ENCODE assay signal across 19 mouse cellular contexts in genomic region chr9:14895237-14895835, GRCm38 (mm10). TPM values are rescaled to one million over a fixed set of nuclear protein-coding genes. Genes with fewer than 3 reads are reported as not detected.
A peak's percentile ranks its signal among the peaks of the same experiment; 100 is the strongest.
DNase-seq lines count a peak whose midpoint lies in the region; ATAC-seq and TF ChIP-seq lines count a peak whose summit lies in the region.
"Had no signal": no experiment of that assay in that cellular context is flagged by ENCODE, and none has a peak within 500 bp of the region (broad histone marks: within the 10 kb centered on the region; RNA-seq: fewer than 3 reads in every experiment).

No protein-coding gene starts in this region.

- H3K4me2 ChIP-seq in forebrain, embryonic 13.5 days: no peak overlapping the region
- H3K4me2 ChIP-seq in forebrain, embryonic 12.5 days: no peak overlapping the region
- H3K4me2 ChIP-seq in kidney, postnatal 0 days (ENCODE audit: low read length): no peak overlapping the region
- H3K4me2 ChIP-seq: intestine, embryonic 15.5 days; limb, embryonic 12.5 days had no signal

- peak; percentile 45 for ATAC-seq in forebrain, embryonic 13.5 days
- ATAC-seq in forebrain, embryonic 12.5 days (ENCODE audit: low FRiP score): no peak
- no peak for ATAC-seq in kidney, postnatal 0 days (replicated peaks; ENCODE audit: low FRiP score, low read depth)
- ATAC-seq in inflammation-experienced regulatory T-cells, adult 6 months: peak; percentile 59
- ATAC-seq: intestine, embryonic 15.5 days had no signal

- no peak overlapping the region for H3K4me3 ChIP-seq in forebrain, embryonic 13.5 days
- H3K4me3 ChIP-seq in forebrain, embryonic 12.5 days (replicated peaks): no peak overlapping the region
- no peak overlapping the region for H3K4me3 ChIP-seq in kidney, postnatal 0 days (replicated peaks; ENCODE audit: low read depth, low read length)
- H3K4me3 ChIP-seq: intestine, embryonic 15.5 days; left cerebral cortex, adult 2 months; limb, embryonic 12.5 days had no signal

- no peaks in the 10 kb centered on the region for H3K9me3 ChIP-seq in forebrain, embryonic 13.5 days (replicated peaks)
- no peaks in the 10 kb centered on the region for H3K9me3 ChIP-seq in forebrain, embryonic 12.5 days
- no peaks in the 10 kb centered on the region for H3K9me3 ChIP-seq in kidney, postnatal 0 days (replicated peaks; ENCODE audit: low read length)
- H3K9me3 ChIP-seq: intestine, embryonic 15.5 days had no signal

- no peak overlapping the region; the same call in 1 of the 2 replicates for H3K27ac ChIP-seq in forebrain, embryonic 13.5 days
- no peak overlapping the region for H3K27ac ChIP-seq in forebrain, embryonic 12.5 days
- no peak overlapping the region for H3K27ac ChIP-seq in kidney, postnatal 0 days
- H3K27ac ChIP-seq: intestine, embryonic 15.5 days; left cerebral cortex, adult 2 months; limb, embryonic 12.5 days had no signal

- H3K36me3 ChIP-seq in forebrain, embryonic 13.5 days (ENCODE audit: poor library complexity, severe bottlenecking): no peaks in the 10 kb centered on the region
- H3K36me3 ChIP-seq in forebrain, embryonic 12.5 days (replicated peaks): no peaks in the 10 kb centered on the region
- H3K36me3 ChIP-seq in kidney, postnatal 0 days (ENCODE audit: insufficient read depth, low read length): no peaks in the 10 kb centered on the region
- H3K36me3 ChIP-seq: intestine, embryonic 15.5 days; limb, embryonic 12.5 days had no signal

- H3K4me1 ChIP-seq in forebrain, embryonic 13.5 days: peaks cover 9% of the 10 kb centered on the region
- peaks cover 8% of the 10 kb centered on the region for H3K4me1 ChIP-seq in forebrain, embryonic 12.5 days
- H3K4me1 ChIP-seq in kidney, postnatal 0 days (replicated peaks; ENCODE audit: insufficient read depth, low read length): no peaks in the 10 kb centered on the region
- H3K4me1 ChIP-seq: intestine, embryonic 15.5 days; limb, embryonic 12.5 days had no signal

- DNase-seq in kidney, postnatal 0 days (ENCODE audit: low spot score): peak; percentile 31
- no peak for DNase-seq in kidney, adult 8-10 months
- peak; percentile 53 for DNase-seq in CD4-positive, CD25-positive, alpha-beta regulatory T cell, adult 2 months (ENCODE audit: low read depth, low spot score)
- DNase-seq in layer of hippocampus, adult 9-11 months: no peak
- DNase-seq in heart, adult 18-20 months: no peak
- DNase-seq: adrenal gland, postnatal 36 days; heart, adult 11 months; lung, adult 2 months; lung, postnatal 4 days; thymus, postnatal 25 days had no signal

- WGBS in forebrain, embryonic 13.5 days: 49% methylated on average over 7 of the region's 7 CpGs
- 69% methylated on average over 7 of the region's 7 CpGs for WGBS in forebrain, embryonic 12.5 days
- WGBS in kidney, postnatal 0 days: 27% methylated on average over 7 of the region's 7 CpGs

- no peak for TF ChIP-seq CTCF in kidney, postnatal 0 days (IDR thresholded peaks at IDR 0.05; ENCODE audit: low read depth)

- no peaks in the 10 kb centered on the region for H3K27me3 ChIP-seq in forebrain, embryonic 13.5 days
- 0 out of 2 replicates have a peak, but pooled peaks cover 4% of the 10 kb centered on the region for H3K27me3 ChIP-seq in forebrain, embryonic 12.5 days
- no peaks in the 10 kb centered on the region for H3K27me3 ChIP-seq in kidney, postnatal 0 days (ENCODE audit: insufficient read depth, low read length)
- H3K27me3 ChIP-seq: intestine, embryonic 15.5 days; limb, embryonic 12.5 days had no signal

- no peak overlapping the region for H3K9ac ChIP-seq in forebrain, embryonic 13.5 days
- H3K9ac ChIP-seq in forebrain, embryonic 12.5 days: no peak overlapping the region
- H3K9ac ChIP-seq in kidney, postnatal 0 days (ENCODE audit: low read depth, low read length): no peak overlapping the region
- H3K9ac ChIP-seq: intestine, embryonic 15.5 days; limb, embryonic 12.5 days had no signal

RNA-seq across cellular contexts. Expression of gene Izumo1r, which starts 8.4 kb away (rescaled TPM):
- not detected in 2 replicates for polyA plus RNA-seq in forebrain, embryonic 13.5 days (2015; fragmentation: Nextera tagmentation; extraction: Ambion mirVana)
- not detected in 2 replicates for polyA plus RNA-seq in forebrain, embryonic 12.5 days (2016; fragmentation: Nextera tagmentation; extraction: Ambion mirVana)
- 0.19 and 0.20 TPM in 2 replicates for polyA plus RNA-seq in kidney, postnatal 0 days (2015; fragmentation: Nextera tagmentation; extraction: Ambion mirVana)
- 1,000 to 10,000 TPM in 2 of 3 experiments, 100 to 1,000 TPM in 1; 294 to 1,489 (median 1,424) TPM for polyA plus RNA-seq in inflammation-experienced regulatory T-cells, adult 6 months (2017; shearing (Covaris generic))
- 1 to 10 TPM in 1 of 2 experiments, not detected in 1; 1.0 TPM for total RNA-seq in heart, adult 18-20 months (2021)
- total RNA-seq: adrenal gland, postnatal 36 days; gastrocnemius, adult 18-20 months; layer of hippocampus, adult 18-20 months; left cerebral cortex, adult 2 months had no signal
- polyA plus RNA-seq: intestine, embryonic 15.5 days; limb, embryonic 12.5 days; stomach, embryonic 16.5 days had no signal

RNA-seq across cellular contexts. Expression of gene Gpr83, which starts 35.3 kb away (rescaled TPM):
- polyA plus RNA-seq in forebrain, embryonic 13.5 days (2015; fragmentation: Nextera tagmentation; extraction: Ambion mirVana): 0.45 and 0.49 TPM in 2 replicates
- 0.51 and 0.70 TPM in 2 replicates for polyA plus RNA-seq in forebrain, embryonic 12.5 days (2016; fragmentation: Nextera tagmentation; extraction: Ambion mirVana)
- 0.54 and 0.59 TPM in 2 replicates for polyA plus RNA-seq in kidney, postnatal 0 days (2015; fragmentation: Nextera tagmentation; extraction: Ambion mirVana)
- polyA plus RNA-seq in inflammation-experienced regulatory T-cells, adult 6 months (2017; shearing (Covaris generic)): 100 to 1,000 TPM in 1 of 3 experiments, 10 to 100 TPM in 1, 1 to 10 TPM in 1; 1.2 to 109 (median 83.0) TPM
- total RNA-seq in heart, adult 18-20 months (2021): not detected
- total RNA-seq: adrenal gland, postnatal 36 days; gastrocnemius, adult 18-20 months had no signal

Comparison
In these comparisons a context has a peak if more than half of its experiments do, and no peak if none do; other contexts are left out.
1. ATAC-seq: peak in forebrain, embryonic 13.5 days (single experiment) and inflammation-experienced regulatory T-cells, adult 6 months (single experiment); none in forebrain, embryonic 12.5 days (single experiment) and kidney, postnatal 0 days (single experiment).
2. DNase-seq: peak in kidney, postnatal 0 days (single experiment) and CD4-positive, CD25-positive, alpha-beta regulatory T cell, adult 2 months (single experiment); none in kidney, adult 8-10 months (0 of 2), layer of hippocampus, adult 9-11 months (single experiment) and heart, adult 18-20 months (0 of 2).
3. RNA of gene Izumo1r, which starts 8.4 kb away (polyA plus RNA-seq): 294 to 1,489 TPM in inflammation-experienced regulatory T-cells, adult 6 months; 0.19 to 0.20 TPM in kidney, postnatal 0 days, not detected in forebrain, embryonic 13.5 days and not detected in forebrain, embryonic 12.5 days; every median in the first group is over 100 times any median in the second.